Mouse (Mus musculus) heart, postnatal 0 days (tissue): ENCODE data around the gene Wdr63. TPM values are rescaled to one million over a fixed set of nuclear protein-coding genes. Genes with fewer than 3 reads are reported as not detected.

Experiments used
- ATAC-seq: fragments of 200-750 bp; cut with Nextera tagmentation; 2 replicates; pipeline ENCODE4 v1.8.0; 2017; ENCODE audit warnings: low read depth, moderate number of reproducible peaks, moderate library complexity; ENCODE audit not compliant: insufficient read depth
- DNase-seq: peaks from one replicate; pipeline ENCODE4 v3.0.0-alpha.2; 2016; ENCODE audit warnings: low spot score
- H3K27ac ChIP-seq: fragments of 300-500 bp; sonication (generic); 2 replicates; pipeline ENCODE4 v1.5.1; 2014; ENCODE audit warnings: low read depth, mild to moderate bottlenecking
- H3K27me3 ChIP-seq: fragments of 300-500 bp; sonication (generic); 2 replicates; pipeline ENCODE4 v1.6.1; 2014; ENCODE audit warnings: low read length, mixed read lengths; ENCODE audit not compliant: control insufficient read depth, insufficient read depth
- H3K36me3 ChIP-seq: fragments of 300-500 bp; sonication (generic); replicated peaks from 2 replicates; pipeline ENCODE4 v1.6.1; 2014; ENCODE audit warnings: low read length, mixed read lengths; ENCODE audit not compliant: control insufficient read depth, insufficient read depth
- H3K4me1 ChIP-seq: fragments of 300-500 bp; sonication (generic); 2 replicates; pipeline ENCODE4 v1.6.1; 2014; ENCODE audit warnings: antibody characterized with exemption; ENCODE audit not compliant: control insufficient read depth, insufficient read depth
- H3K4me2 ChIP-seq: fragments of 300-500 bp; sonication (generic); 2 replicates; pipeline ENCODE4 v1.6.1; 2014; ENCODE audit warnings: low read depth, mild to moderate bottlenecking, low read length, moderate library complexity
- H3K4me3 ChIP-seq: fragments of 300-500 bp; sonication (generic); 2 replicates; pipeline ENCODE4 v1.5.1; 2014; ENCODE audit warnings: low read depth, low read length
- H3K9ac ChIP-seq: fragments of 300-500 bp; sonication (generic); replicated peaks from 2 replicates; pipeline ENCODE4 v1.6.1; 2014; ENCODE audit warnings: low read depth, low read length, mixed read lengths
- H3K9me3 ChIP-seq: fragments of 300-500 bp; sonication (generic); replicated peaks from 2 replicates; pipeline ENCODE4 v1.6.1; 2016; ENCODE audit warnings: low read length; ENCODE audit not compliant: control insufficient read depth
- CTCF ChIP-seq: IDR thresholded peaks from 2 replicates; pipeline ENCODE4 v1.5.1; 2016; ENCODE audit warnings: antibody characterized with exemption, control low read depth, low read depth
- EP300 ChIP-seq: IDR thresholded peaks from 2 replicates; pipeline ENCODE4 v1.6.1; 2016; ENCODE audit warnings: antibody characterized with exemption, low read depth
- WGBS: fragments of 180-500 bp; shearing (Covaris S2); extraction: QIAGEN DNeasy Blood & Tissue Kit; methylation state at CpG from one replicate; pipeline ENCODE4 v1.1.7; 2014; 5-methylcytosine and 5-hydroxymethylcytosine counted together
- polyA plus RNA-seq: library from polyadenylated mRNA; unstranded; fragments of >200 nt; fragmentation: Nextera tagmentation; extraction: Ambion mirVana; gene quantifications from 2 replicates; pipeline ENCODE4 v1.2.1, GENCODE M21; 2015
- total RNA-seq: library from RNA; depleted of rRNA; stranded (reverse); fragments of >200 nt; gene quantifications from 2 replicates; pipeline ENCODE4 v1.2.3, GENCODE M21; 2014; ENCODE audit warnings: low replicate concordance; rRNA removed

Wdr63 gene
- total and polyA plus RNA-seq, 2 experiments from 2014 or later: not detected

DNA sequence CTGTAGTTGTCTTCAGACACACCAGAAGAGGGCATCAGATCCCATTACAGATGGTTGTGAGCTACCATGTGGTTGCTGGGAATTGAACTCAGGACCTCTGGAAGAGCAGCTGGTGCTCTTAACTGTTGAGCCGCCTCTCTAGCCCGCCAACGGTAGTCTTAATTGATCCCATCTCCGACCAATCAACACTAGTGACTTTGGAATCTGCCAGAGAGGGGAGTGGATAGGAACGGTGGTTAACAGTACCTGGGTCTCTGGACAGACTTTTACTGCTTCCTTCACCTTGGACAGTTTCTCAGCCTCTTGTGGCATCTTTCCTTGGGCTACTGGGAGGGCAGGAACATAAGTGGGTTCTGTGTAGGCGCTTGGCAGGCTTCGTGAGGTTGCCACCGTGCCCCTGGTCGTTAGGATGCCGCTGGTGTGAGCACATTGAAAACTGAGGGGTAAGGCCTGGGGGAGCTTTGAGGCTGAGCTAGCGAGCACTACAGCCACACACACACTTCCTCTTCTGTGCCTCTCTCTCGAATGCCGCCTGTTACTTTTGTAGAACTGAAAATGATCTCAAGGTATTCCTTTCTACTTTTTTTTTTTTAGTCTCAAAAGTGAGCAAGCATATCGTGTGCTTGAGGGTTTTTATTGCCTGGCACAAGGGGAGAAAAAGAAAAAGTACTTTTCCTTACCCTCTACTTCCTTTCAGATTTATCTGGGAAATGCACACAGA is 114.3 kb downstream of the Wdr63 start:
- no peaks in the 10 kb centered on the region for H3K9me3 ChIP-seq
- ATAC-seq (no peak), DNase-seq (no peak)
- H3K9ac ChIP-seq: no peak overlapping the region
- 0 out of 2 replicates have a peak overlapping the region, but pooled peaks have one; percentile 46 for H3K27ac ChIP-seq
- peaks cover 9% of the 10 kb centered on the region for H3K36me3 ChIP-seq
- 53% methylated on average over 14 of the region's 14 CpGs for WGBS
- H3K27me3 ChIP-seq: 0 out of 2 replicates have a peak, but pooled peaks cover 2% of the 10 kb centered on the region
- H3K4me1 ChIP-seq: peaks cover 5% of the 10 kb centered on the region; the same call in 1 of the 2 replicates
- no peak overlapping the region for H3K4me3 ChIP-seq
- peak overlapping the region; percentile 98 for H3K4me2 ChIP-seq
- no peak for TF ChIP-seq EP300
- no peak for TF ChIP-seq CTCF

DNA sequence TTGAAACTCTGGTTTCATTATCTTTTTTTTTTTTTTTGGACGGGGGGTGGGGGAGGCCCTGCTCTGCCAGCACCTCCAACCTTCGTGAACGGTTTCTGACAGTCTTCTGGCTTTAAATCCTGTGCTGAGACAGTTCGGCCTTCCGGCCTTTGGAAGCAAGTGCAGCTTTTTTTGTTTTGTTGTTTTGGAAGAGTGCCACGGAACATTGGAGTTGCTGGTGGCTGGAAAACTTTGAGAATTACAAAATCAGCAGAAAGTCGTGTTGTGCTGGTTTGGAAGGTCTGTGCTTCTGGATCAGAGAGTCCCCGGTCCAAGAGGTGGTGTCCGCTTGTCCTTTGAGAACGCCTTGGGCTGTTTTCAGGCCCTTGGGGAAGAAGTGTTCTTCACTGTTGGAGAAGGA is 115.1 kb downstream of the Wdr63 start:
- Histone ChIP-seq H3K4me2 (peak overlapping the region; percentile 98), H3K27me3 (0 out of 2 replicates have a peak, but pooled peaks cover 6% of the 10 kb centered on the region), H3K9me3 (no peaks in the 10 kb centered on the region), H3K27ac (peak overlapping the region; percentile 32; the same call in 1 of the 2 replicates), H3K36me3 (0 out of 2 replicates have a peak, but pooled peaks cover 4% of the 10 kb centered on the region), H3K4me1 (peaks cover 5% of the 10 kb centered on the region; the same call in 1 of the 2 replicates), H3K9ac (peak overlapping the region; percentile 21; the same call in 1 of the 2 replicates), H3K4me3 (peak overlapping the region; percentile 92)
- TF ChIP-seq EP300 (no peak), CTCF (no peak)
- ATAC-seq: no peak
- no peak for DNase-seq
- 31% methylated on average over 10 of the region's 10 CpGs for WGBS

- Histone ChIP-seq H3K4me3 (peak overlapping the region; percentile 92), H3K27ac (peak overlapping the region; percentile 32; the same call in 1 of the 2 replicates)
- 52% methylated on average over 10 of the region's 10 CpGs for WGBS
These were observed 115.8 kb downstream of the Wdr63 start for GRCm38 (mm10) chr3:145991976-145992730.

DNA sequence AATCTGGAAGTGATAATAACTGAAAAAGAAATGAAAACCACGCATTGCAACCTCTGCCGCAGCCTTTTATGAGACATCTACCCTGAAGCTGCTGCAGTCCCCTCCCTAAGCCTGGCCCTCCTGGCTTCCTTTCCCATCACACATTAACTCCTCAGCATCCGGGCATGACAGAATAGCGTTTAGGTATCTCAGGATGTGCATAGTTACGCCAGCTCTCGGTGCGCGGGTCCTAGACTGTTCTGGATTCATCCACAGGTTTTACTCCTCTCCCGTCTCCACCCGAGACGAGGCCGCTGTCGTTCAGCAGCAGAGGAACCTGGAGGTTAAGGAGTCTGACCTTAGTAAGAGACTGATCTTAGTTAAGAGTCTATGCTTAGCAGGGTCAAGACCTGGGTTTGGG is 116.8 kb downstream of the Wdr63 start:
- WGBS: 35% methylated on average over 13 of the region's 13 CpGs

More at GRCm38 (mm10) chr3:145991976-145992730, 115.8 kb downstream of the Wdr63 start:
- Histone ChIP-seq H3K27me3 (0 out of 2 replicates have a peak, but pooled peaks cover 6% of the 10 kb centered on the region), H3K4me1 (peaks cover 5% of the 10 kb centered on the region; the same call in 1 of the 2 replicates), H3K9me3 (no peaks in the 10 kb centered on the region), H3K4me2 (peak overlapping the region; percentile 98), H3K36me3 (0 out of 2 replicates have a peak, but pooled peaks cover 4% of the 10 kb centered on the region), H3K9ac (peak overlapping the region; percentile 31; the same call in 1 of the 2 replicates)
- DNase-seq: no peak
- TF ChIP-seq EP300 (no peak), CTCF (no peak)
- ATAC-seq: no peak

More for the DNA sequence above, 116.8 kb downstream of the Wdr63 start:
- no peak for ATAC-seq
- peak overlapping the region; percentile 92 for H3K4me3 ChIP-seq
- DNase-seq: no peak
- H3K27me3 ChIP-seq: 0 out of 2 replicates have a peak, but pooled peaks cover 6% of the 10 kb centered on the region
- H3K27ac ChIP-seq: no peak overlapping the region
- H3K36me3 ChIP-seq: no peaks in the 10 kb centered on the region
- peaks cover 12% of the 10 kb centered on the region; the same call in 1 of the 2 replicates for H3K4me1 ChIP-seq
- H3K4me2 ChIP-seq: peak overlapping the region; percentile 98
- peak overlapping the region; percentile 31; the same call in 1 of the 2 replicates for H3K9ac ChIP-seq
- H3K9me3 ChIP-seq: no peaks in the 10 kb centered on the region
- no peak for TF ChIP-seq EP300
- no peak for TF ChIP-seq CTCF

Other genes with a start within 250 kb of the Wdr63 start
- 16.1 and 48.3 TPM in 2 replicates for gene Bcl10, start 185.3 kb downstream of the Wdr63 start, total RNA-seq
- 32.7 and 35.1 TPM in 2 replicates for gene Bcl10, start 185.3 kb downstream of the Wdr63 start, polyA plus RNA-seq
- gene 2410004B18Rik, start 170.1 kb downstream of the Wdr63 start, total RNA-seq: 9.1 and 12.3 TPM in 2 replicates
- gene 2410004B18Rik, start 170.1 kb downstream of the Wdr63 start, polyA plus RNA-seq: 35.9 and 37.6 TPM in 2 replicates
- 42.0 and 47.1 TPM in 2 replicates for gene Syde2, start 120.3 kb downstream of the Wdr63 start, total RNA-seq
- gene Syde2, start 120.3 kb downstream of the Wdr63 start, polyA plus RNA-seq: 10.1 and 10.5 TPM in 2 replicates
- 0.04 TPM in 1 of 2 replicates, not detected in the other for gene Mcoln3, start 9.3 kb upstream of the Wdr63 start, total RNA-seq
- 0.19 and 0.20 TPM in 2 replicates for gene Mcoln3, start 9.3 kb upstream of the Wdr63 start, polyA plus RNA-seq
- not detected in 2 replicates for gene Mcoln2, start 41.7 kb upstream of the Wdr63 start, total RNA-seq
- gene Mcoln2, start 41.7 kb upstream of the Wdr63 start, polyA plus RNA-seq: 0.14 and 0.21 TPM in 2 replicates
- 38.9 and 54.8 TPM in 2 replicates for gene Lpar3, start 112.8 kb upstream of the Wdr63 start, total RNA-seq
- 34.3 and 34.4 TPM in 2 replicates for gene Lpar3, start 112.8 kb upstream of the Wdr63 start, polyA plus RNA-seq